Mouse (Mus musculus): ENCODE measurements around the gene Ppp1r15b. TPM values are rescaled to one million over a fixed set of nuclear protein-coding genes. Genes with fewer than 3 reads are reported as not detected.

Ppp1r15b gene
- total and polyA plus RNA-seq, 3 experiments, result 33.1 to 47.6 (median 47.5) TPM

- no peak overlapping the region for H3K9ac ChIP-seq (ENCODE audit: insufficient read depth, low read depth)
- no peaks in the 10 kb centered on the region for H3K9me3 ChIP-seq (replicated peaks; ENCODE audit: low read length)
- dilution Hi-C loops (cut with MboI; ENCODE audit: extremely low pct_ligation_motif_present, extremely low pct_unique_long_range_greater_than_20kb, low sequenced_read_pairs) (no loop called here), in situ Hi-C loops (cut with MboI; ENCODE audit: low pct_ligation_motif_present, low pct_unique_long_range_greater_than_20kb, low sequenced_read_pairs) (no loop called here)
- peaks cover 0 to 4% of the 10 kb centered on the region in 2 experiments; a peak in 1 of 4 replicates for H3K4me1 ChIP-seq (ENCODE audit: control insufficient read depth in 1 of 2, insufficient read depth in 2 of 2)
- H3K27me3 ChIP-seq (replicated peaks), result no peaks in the 10 kb centered on the region
- no peak overlapping the region for H3K27ac ChIP-seq (ENCODE audit: insufficient read depth, low read depth)
- H3K4me2 ChIP-seq (ENCODE audit: insufficient read depth, low read depth, poor library complexity, severe bottlenecking), result no peak overlapping the region
- no peak overlapping the region for H3K4me3 ChIP-seq (replicated peaks in 1 of 3; ENCODE audit: low read depth in 2 of 3, low read length in 2 of 3, poor library complexity in 1 of 3)
- no peaks in the 10 kb centered on the region for H3K36me3 ChIP-seq (replicated peaks in 1 of 2; ENCODE audit: control insufficient read depth in 1 of 2, insufficient read depth in 1 of 2, low read length in 1 of 2)
- no peak for DNase-seq (ENCODE audit: extremely low read depth)
- no peak for TF ChIP-seq MAX (IDR thresholded peaks at IDR 0.05; ENCODE audit: low read length)
- no peak for TF ChIP-seq CHD2 (IDR thresholded peaks at IDR 0.05; ENCODE audit: low read length)
- no peak for TF ChIP-seq GABPA (IDR thresholded peaks at IDR 0.05; ENCODE audit: insufficient replicate concordance, low read depth, low read length)
- TF ChIP-seq PAX5 (IDR thresholded peaks at IDR 0.05; ENCODE audit: low read length), result no peak
- TF ChIP-seq UBTF (IDR thresholded peaks at IDR 0.05; ENCODE audit: low read depth, low read length), result no peak
- no peak for TF ChIP-seq KAT2A (IDR thresholded peaks at IDR 0.05; ENCODE audit: insufficient replicate concordance, low read length)
- no peak for TF ChIP-seq SIN3A (IDR thresholded peaks at IDR 0.05; ENCODE audit: low read length)
- no peak for TF ChIP-seq ZMIZ1 (IDR thresholded peaks at IDR 0.05; ENCODE audit: low read depth, low read length)
- TF ChIP-seq NELFE (IDR thresholded peaks at IDR 0.05; ENCODE audit: low read depth, low read length), result no peak
- TF ChIP-seq TCF12 (IDR thresholded peaks at IDR 0.05; ENCODE audit: low read depth, low read length), result no peak
- no peak for TF ChIP-seq ETS1 (conservative IDR thresholded peaks at IDR 0.05; ENCODE audit: low read depth, low read length)
- TF ChIP-seq MAFK (IDR thresholded peaks at IDR 0.05; ENCODE audit: insufficient replicate concordance, low read length), result no peak
- TF ChIP-seq JUN (IDR thresholded peaks at IDR 0.05; ENCODE audit: insufficient read depth, low read depth, low read length), result no peak
- no peak for TF ChIP-seq MAZ (IDR thresholded peaks at IDR 0.05; ENCODE audit: low read depth, low read length)
- no peak for TF ChIP-seq IRF4 (IDR thresholded peaks at IDR 0.05; ENCODE audit: low read depth, low read length)
- no peak for TF ChIP-seq TBP (conservative IDR thresholded peaks at IDR 0.05; ENCODE audit: low read depth, low read length)
- TF ChIP-seq USF1 (IDR thresholded peaks at IDR 0.05; ENCODE audit: low read depth, low read length), result no peak
- no peak for TF ChIP-seq POLR2A (IDR thresholded peaks at IDR 0.05; ENCODE audit: low read depth, low read length)
- TF ChIP-seq SMC3 (IDR thresholded peaks at IDR 0.05; ENCODE audit: low read depth, low read length), result no peak
- no peak for TF ChIP-seq EP300 (IDR thresholded peaks at IDR 0.05; ENCODE audit: low read length)
- no peaks in the 10 kb centered on the region for H3K79me2 ChIP-seq (replicated peaks; ENCODE audit: control insufficient read depth, extremely low read depth, insufficient read depth, poor library complexity, severe bottlenecking)
Measured at GRCm38 (mm10) chr1:133124137-133124536, 6.8 kb upstream of the Ppp1r15b start.

- no peak overlapping the region for H3K9ac ChIP-seq (ENCODE audit: insufficient read depth, low read depth)
- H3K4me1 ChIP-seq (ENCODE audit: control insufficient read depth in 1 of 2, insufficient read depth in 2 of 2), result peaks cover 0 to 4% of the 10 kb centered on the region in 2 experiments; a peak in 2 of 4 replicates
- H3K4me2 ChIP-seq (ENCODE audit: insufficient read depth, low read depth, poor library complexity, severe bottlenecking), result no peak overlapping the region
- no peaks in the 10 kb centered on the region for H3K27me3 ChIP-seq (replicated peaks)
- no peaks in the 10 kb centered on the region for H3K36me3 ChIP-seq (replicated peaks in 1 of 2; ENCODE audit: control insufficient read depth in 1 of 2, insufficient read depth in 1 of 2, low read length in 1 of 2)
- no peaks in the 10 kb centered on the region for H3K9me3 ChIP-seq (replicated peaks; ENCODE audit: low read length)
- DNase-seq (ENCODE audit: extremely low read depth), result no peak
- no peak overlapping the region for H3K4me3 ChIP-seq (replicated peaks in 1 of 3; ENCODE audit: low read depth in 2 of 3, low read length in 2 of 3, poor library complexity in 1 of 3)
- H3K27ac ChIP-seq (ENCODE audit: insufficient read depth, low read depth), result no peak overlapping the region
- dilution Hi-C loops (cut with MboI; ENCODE audit: extremely low pct_ligation_motif_present, extremely low pct_unique_long_range_greater_than_20kb, low sequenced_read_pairs) (no loop called here), in situ Hi-C loops (cut with MboI; ENCODE audit: low pct_ligation_motif_present, low pct_unique_long_range_greater_than_20kb, low sequenced_read_pairs) (no loop called here)
- no peaks in the 10 kb centered on the region for H3K79me2 ChIP-seq (replicated peaks; ENCODE audit: control insufficient read depth, extremely low read depth, insufficient read depth, poor library complexity, severe bottlenecking)
- no peak for TF ChIP-seq SIN3A (IDR thresholded peaks at IDR 0.05; ENCODE audit: low read length)
- 0 out of 2 replicates have a peak, but pooled peaks have one; percentile 16 for TF ChIP-seq SMC3 (IDR thresholded peaks at IDR 0.05; ENCODE audit: low read depth, low read length)
- no peak for TF ChIP-seq POLR2AphosphoS2 (IDR thresholded peaks at IDR 0.05; ENCODE audit: low read depth, low read length)
- TF ChIP-seq MEF2A (IDR thresholded peaks at IDR 0.05; ENCODE audit: borderline replicate concordance, low read depth, low read length), result no peak
- peak; percentile 18 for TF ChIP-seq RAD21 (IDR thresholded peaks at IDR 0.05; ENCODE audit: low read depth, low read length)
- no peak for TF ChIP-seq MAX (IDR thresholded peaks at IDR 0.05; ENCODE audit: low read length)
- TF ChIP-seq CHD1 (IDR thresholded peaks at IDR 0.05; ENCODE audit: low read depth, low read length), result no peak
- peak in 1 of 2 experiments; percentile 48; a peak in 2 of 4 replicates for TF ChIP-seq CTCF (conservative IDR thresholded peaks at IDR 0.05 in 1 of 2, IDR thresholded peaks at IDR 0.05 in 1 of 2; ENCODE audit: low read depth in 2 of 2, low read length in 2 of 2)
- no peak for TF ChIP-seq GABPA (IDR thresholded peaks at IDR 0.05; ENCODE audit: insufficient replicate concordance, low read depth, low read length)
Measured at GRCm38 (mm10) chr1:133125640-133126364, 5.1 kb upstream of the Ppp1r15b start.

Measured in CH12.LX (cell line).